Mouse (Mus musculus): ENCODE results near the gene Ssna1.

The Ssna1 gene

DNA sequence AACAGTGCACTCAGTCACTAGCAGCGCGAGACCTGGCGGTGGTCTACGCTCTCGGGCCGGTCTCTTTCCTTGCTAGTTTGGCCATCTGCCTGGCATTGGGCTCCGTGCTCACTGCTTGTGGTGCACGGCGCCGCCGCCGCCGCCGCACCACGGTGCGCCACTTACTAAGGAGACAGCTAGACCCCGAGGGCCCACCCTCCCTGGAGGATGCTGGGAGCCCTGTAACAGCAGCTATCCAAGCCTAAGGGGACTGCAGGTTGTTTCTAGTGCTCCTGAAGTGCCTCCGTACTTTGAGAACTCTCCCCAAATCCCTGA is 18.5 kb upstream of the Ssna1 start:
- in situ Hi-C loops (cut with MboI; ENCODE audit: unreplicated experiment in 2 of 2), result no loop called here

DNA sequence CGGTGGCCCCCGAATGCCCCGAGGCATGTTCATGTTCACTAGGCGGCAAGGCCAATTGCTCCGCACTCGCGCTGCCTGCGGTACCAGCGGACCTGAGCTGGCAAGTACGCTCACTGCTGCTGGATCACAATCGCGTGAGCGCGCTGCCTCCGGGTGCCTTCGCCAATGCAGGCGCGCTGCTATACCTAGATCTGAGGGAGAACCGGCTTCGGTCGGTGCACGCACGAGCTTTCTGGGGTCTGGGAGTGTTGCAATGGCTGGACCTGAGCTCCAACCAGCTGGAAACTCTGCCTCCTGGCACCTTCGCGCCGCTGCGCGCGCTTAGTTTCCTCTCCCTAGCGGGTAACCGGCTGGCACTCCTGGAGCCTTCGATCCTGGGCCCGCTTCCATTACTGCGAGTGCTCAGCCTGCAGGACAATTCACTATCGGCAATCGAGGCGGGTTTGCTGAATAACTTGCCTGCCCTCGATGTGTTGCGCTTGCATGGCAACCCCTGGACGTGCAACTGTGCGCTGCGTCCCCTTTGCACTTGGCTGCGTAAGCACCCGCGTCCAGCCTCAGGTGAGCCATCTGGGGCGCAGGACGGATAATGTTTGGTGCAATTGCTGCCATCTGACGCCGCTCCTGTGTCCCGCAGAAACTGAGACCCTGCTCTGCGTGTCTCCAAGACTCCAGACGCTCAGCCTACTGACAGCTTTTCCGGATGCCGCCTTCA is 18.0 kb upstream of the Ssna1 start:
- in situ Hi-C loops (cut with MboI; ENCODE audit: unreplicated experiment in 2 of 2), result no loop called here

DNA sequence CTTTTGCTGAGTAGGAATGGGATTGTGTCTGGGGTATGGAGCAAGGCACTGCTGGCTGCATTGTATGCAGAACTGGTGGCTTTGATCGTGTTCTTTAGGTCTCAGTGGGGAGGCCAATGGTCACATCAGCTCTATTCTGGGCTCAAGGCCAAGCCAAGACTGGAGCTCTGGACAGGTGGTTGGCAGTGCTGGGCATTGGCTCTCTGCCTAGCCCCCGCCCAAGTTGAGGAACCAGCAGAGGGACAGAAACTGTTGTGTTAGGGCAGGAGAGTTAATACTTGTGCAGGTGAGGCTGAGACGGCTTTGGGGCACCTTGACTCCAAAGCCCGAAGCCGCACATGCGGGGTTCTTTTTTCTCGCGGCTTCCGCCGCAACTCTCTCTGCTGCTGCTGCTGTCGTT is 17.4 kb upstream of the Ssna1 start, which contains the start of gene Lrrc26:
Lrrc26 (plus strand) TSS at position 265 of the 400 bp plus-strand sequence.
- in situ Hi-C loops (cut with MboI; ENCODE audit: unreplicated experiment in 2 of 2), result no loop called here

DNA sequence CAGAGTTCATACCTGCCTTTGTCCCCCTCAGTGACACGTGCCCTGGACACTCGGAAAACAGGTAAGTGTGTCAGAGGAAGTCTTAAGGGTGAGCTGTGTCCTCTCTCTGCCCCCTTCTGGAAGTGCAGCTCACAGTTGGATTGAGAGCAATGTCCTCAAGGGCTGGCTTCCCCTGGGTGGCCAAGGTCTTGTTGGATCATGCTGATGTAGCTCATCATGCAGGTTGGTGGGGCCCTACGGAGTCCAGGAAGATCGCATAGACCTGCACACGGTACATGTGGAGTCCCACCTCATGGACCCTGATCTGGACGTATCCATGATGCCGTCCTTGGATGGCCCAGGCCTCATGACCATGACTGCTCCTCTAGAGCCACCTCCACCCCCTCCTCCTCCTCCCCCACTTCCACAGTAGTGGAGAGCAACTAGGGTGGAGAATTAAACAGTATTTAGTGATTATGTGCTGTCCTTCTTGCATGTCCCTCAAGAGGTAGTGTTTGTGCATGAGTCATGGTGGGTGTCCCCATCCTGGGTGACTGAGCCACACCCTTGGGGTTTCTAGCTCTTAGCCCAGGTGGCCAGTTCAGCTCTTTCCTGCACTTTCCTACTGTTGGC is 16.6 kb upstream of the Ssna1 start:
- in situ Hi-C loops (cut with MboI; ENCODE audit: unreplicated experiment in 2 of 2), result no loop called here

DNA sequence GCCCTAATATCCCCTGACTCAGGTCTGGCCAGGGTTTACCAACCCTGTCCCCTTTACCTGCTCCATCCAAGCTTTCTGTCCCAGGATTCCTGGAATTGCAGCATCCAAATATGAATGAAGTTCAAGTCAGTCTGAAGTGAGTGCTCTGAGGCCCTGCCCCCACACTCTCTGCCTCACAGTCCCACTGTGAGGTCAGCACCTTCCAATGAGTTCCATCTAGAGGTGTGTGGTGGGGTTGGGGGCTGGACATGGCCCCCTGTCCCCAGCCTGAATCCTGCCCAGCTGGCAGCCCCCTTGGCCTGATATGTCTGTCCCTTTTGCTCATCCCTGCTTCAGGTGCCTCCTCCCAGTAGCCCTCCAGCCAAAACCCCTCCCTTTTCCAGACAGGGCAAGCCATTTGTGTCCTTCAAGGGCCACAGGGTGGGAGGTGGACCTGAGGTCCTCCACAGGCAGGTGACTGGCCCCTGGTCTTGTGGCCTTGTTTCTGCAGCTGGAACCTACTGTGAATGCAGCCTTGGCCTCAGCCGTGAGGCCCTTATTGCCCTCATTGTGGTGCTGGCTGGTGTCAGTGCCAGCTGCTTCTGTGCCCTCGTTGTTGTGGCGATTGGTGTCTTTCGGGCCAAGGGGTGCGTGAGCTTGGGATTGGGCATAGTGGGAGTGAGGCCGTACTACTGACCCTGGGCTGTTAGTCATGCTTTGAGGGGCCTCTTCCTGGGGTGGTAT is 15.8 kb upstream of the Ssna1 start, which contains the start of gene Tmem210:
Tmem210 (plus strand) TSS at position 219 of the 723 bp plus-strand sequence.
- in situ Hi-C loops (cut with MboI; ENCODE audit: unreplicated experiment in 2 of 2), result no loop called here

DNA sequence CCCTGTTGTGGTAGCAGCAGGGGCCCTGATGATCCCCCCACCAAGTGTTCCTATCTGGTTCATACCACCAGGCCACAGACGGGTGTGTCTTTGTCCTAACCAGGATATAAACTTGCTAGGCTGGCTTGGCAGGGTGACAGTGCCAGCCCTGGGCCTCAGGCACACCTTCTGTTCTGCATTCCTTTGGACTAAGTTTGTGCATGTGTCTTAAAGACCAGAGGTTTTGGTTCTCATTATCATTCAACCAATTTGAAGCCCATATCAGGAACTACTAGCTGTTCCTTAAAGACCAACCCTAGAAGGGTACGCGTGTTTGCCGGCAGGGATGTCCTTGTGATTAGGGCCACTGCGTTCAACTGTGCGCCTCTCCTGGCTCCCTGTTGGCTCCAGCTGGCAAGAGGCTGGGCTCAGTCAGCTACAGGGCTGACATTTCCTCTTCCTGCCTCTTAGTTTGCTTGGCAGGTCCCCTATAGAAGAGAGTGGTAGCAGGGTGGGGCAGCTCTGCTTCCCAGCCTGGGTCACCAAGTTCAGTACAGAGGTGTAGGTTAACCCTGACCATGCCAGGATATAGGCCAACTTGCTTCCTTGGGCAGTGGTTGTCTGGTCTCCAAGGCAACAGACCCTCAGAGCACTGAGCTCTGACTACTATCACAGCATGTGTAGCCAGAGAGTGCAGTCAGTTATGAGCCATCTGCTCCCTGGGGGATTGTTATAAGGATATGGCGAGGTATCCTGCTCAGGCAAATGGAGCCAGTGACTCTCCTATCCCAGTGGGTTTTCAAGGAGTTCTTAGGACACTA is 14.8 kb upstream of the Ssna1 start:
- in situ Hi-C loops (cut with MboI; ENCODE audit: unreplicated experiment in 2 of 2), result no loop called here

DNA sequence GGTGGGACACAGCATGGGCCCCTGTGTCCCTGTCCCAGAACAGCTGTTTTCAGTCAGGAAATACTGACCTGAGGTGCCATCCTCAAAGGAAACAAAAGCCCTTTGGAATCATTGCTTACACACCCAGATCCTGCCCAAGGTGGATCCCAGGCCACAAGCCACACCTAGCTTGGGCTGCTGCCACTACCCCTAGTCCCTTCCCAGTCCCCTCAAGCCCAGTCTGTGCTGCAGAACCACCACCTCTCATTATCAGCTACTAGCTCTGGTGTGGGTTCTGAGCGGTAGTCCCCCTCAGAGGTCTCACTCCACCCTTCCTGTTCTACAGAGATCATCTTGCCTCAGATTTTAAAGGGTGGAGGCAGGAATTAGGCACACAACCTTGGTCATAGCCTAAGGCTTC is 14.1 kb upstream of the Ssna1 start:
- in situ Hi-C loops (cut with MboI; ENCODE audit: unreplicated experiment in 2 of 2), result no loop called here

DNA sequence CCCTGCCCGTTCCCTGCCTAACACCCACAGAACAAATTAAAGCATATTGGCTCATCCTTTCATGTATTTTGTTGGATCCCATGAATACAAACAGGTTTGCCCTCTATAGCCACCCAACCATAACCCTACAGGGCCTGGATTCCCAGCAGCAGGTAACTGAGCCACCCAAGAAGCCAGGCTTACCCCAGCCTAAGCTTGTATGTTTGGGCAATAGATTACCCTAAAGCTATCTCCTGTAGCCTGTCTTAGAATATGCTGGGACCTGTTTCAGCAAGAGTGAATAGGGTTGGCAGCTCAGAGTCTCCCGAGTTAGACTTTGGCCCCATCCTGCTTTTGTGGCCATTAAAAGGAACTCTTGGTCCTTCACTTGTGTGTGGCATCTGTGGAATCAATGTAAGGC is 13.3 kb upstream of the Ssna1 start:
- in situ Hi-C loops (cut with MboI; ENCODE audit: unreplicated experiment in 2 of 2), result no loop called here

DNA sequence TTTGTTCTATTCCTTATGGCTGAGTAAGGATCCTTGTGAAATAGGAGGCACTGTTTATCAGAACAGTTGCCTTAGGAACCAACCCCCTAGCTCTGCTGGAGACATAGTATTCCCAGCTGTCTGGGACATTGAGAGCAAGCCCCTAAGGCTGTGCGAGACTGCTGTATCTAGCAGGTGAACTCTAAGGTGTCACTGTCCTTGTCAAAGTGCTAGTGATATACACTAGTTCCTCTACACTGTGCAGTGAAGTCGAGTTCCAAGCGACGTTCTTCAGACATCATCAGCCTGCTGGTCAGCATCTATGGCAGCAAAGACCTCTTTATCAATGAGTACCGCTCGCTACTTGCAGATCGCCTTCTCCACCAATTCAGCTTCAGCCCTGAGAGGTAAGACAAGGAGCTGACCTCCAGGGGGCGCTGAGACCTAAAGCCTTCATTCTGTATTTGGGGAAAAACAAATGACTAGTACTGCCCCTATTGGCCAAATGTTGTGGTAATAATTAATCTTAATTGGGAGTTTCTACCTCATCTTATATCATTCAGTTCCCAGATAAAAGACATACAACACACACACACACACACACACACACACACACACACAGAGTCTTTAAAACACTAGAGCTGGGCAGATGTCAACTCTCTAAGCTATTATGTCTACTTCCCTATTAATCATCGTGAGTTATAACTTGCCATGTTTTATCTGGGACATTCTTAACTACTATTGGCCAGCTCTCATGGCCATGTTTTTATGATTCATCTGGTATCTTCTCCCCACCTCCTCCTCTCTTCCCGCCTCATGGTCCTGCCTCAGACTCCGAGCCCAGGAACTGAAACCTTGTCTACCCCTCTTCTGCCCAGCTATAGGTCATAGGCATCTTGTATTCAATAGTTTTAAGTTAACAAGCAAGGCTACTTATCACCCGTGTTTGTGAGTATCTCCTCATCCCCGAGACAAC is 7.0 kb upstream of the Ssna1 start:
- in situ Hi-C loops (cut with MboI; ENCODE audit: unreplicated experiment in 2 of 2), result loop anchor here in 1 of 2 experiments (5.0 kb wide), 2 partner anchors 53 to 123 kb away; partner anchors contain the start of gene Man1b1

DNA sequence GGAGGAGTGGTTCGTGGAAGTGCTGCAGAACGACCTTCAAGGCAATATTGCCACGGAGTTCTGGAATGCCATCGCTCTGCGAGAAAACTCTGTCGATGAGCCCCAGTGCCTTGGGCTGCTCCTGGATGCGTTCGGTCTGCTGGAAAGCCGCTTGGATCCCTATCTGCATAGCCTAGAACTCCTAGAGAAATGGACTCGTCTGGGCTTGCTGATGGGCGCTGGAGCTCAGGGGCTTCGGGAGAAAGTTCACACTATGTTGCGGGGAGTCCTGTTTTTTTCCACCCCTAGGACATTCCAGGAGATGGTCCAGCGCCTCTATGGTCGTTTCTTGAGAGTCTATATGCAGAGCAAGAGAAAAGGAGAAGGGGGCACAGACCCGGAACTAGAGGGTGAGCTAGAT is 772 bp upstream of the Ssna1 start:
- in situ Hi-C loops (cut with MboI; ENCODE audit: unreplicated experiment in 2 of 2), result loop anchor here in 1 of 2 experiments (25.0 kb wide), 1 partner anchor 1639 kb away; the partner anchor contains the start of genes Med22, Rpl7a, Surf1 and Surf2

DNA sequence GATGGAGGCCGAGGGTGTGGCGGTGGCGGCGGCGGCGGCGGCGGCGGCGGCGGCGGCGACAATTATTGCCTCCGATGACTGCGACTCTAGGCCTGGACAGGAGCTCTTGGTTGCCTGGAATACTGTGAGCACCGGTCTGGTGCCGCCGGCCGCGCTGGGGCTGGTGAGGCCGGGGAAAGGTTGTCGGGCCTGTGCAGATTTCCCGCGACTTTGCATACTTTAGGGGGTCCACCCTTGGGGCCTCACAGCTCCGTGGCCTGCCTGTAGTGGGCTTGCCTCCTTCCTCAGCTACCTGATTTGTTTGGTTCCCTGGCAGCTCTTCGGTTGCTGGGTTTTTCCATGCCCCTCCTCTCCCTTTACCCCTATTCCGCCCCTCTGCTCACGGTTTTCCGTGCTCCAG is 277 bp upstream of the Ssna1 start:
- in situ Hi-C loops (cut with MboI; ENCODE audit: unreplicated experiment in 2 of 2), result loop anchor here in 1 of 2 experiments (25.0 kb wide), 1 partner anchor 1640 kb away; the partner anchor contains the start of genes Med22, Rpl7a, Surf1 and Surf2

DNA sequence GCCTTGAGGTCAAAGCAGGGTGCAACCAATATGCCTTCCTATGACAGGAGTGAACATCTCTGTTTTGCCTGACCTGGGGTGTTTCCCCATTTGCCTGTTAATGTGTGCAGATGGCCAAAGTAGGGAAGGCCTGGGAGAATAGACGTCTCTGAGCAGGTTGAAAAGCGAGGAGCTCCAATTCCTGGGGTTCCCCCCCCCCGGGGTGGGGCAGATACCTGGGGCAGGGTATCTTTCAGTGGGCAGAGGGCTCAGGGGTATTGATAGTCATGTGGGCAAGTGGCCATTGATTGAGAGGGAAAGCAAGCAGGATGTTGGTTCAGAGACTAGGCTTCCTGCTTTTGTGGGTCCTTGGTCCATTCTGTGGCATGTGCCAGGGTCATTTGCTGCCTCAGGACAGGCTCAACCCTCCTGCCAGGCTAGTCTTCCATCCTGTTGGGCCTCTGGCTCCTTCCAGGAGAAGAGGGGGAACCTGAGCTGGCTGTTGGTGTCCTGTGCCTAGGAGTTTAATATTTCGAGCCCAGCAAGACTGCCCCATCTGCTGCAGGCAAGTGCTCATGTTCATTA is 4.4 kb downstream of the Ssna1 start:
- in situ Hi-C loops (cut with MboI; ENCODE audit: unreplicated experiment in 2 of 2), result loop anchor here in 1 of 2 experiments (25.0 kb wide), 1 partner anchor 1644 kb away; the partner anchor contains the start of genes Med22, Rpl7a, Surf1 and Surf2

DNA sequence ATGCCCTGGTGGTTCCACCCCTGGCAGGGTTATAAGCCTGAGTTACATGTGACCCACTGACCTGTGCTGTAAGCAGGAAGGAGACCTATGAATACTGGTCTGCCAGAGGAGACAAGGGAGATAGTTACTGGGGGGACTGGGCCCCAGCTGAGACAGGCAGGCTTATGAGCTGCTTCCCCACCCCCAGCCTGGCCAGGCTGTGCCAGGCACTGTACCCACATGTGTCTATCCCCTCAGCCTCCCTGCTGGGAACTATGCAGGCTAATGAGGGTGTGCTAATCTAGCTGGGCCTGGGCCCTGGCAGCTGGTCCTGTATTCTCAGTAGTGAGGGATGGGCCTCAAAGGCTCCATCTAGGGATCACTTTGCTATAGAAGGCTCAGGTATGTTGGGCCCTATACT is 5.0 kb downstream of the Ssna1 start:
- in situ Hi-C loops (cut with MboI; ENCODE audit: unreplicated experiment in 2 of 2), result loop anchor here in 1 of 2 experiments (25.0 kb wide), 1 partner anchor 1645 kb away; the partner anchor contains the start of genes Med22, Rpl7a, Surf1 and Surf2

DNA sequence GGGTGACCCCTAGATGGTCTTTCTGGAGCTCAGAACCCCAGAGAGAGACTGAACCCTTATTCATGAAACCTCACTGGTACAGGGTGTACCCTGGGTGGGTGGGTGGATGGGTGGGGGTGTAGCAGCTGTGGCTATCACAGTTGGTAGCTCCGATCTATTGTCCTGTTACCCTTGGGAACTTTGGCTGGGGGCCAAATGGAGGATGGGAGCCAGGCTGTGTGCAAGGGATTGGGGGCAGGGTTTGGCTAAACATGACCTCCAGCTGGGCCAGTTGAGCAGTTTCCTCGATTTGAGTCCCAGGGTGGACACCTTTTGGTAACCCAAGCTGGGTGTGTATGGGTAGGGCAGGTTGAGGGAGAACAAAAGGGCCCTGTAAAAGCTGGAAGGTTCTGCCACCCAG is 5.5 kb downstream of the Ssna1 start:
- in situ Hi-C loops (cut with MboI; ENCODE audit: unreplicated experiment in 2 of 2), result loop anchor here in 1 of 2 experiments (25.0 kb wide), 1 partner anchor 1646 kb away; the partner anchor contains the start of genes Med22, Rpl7a, Surf1 and Surf2

DNA sequence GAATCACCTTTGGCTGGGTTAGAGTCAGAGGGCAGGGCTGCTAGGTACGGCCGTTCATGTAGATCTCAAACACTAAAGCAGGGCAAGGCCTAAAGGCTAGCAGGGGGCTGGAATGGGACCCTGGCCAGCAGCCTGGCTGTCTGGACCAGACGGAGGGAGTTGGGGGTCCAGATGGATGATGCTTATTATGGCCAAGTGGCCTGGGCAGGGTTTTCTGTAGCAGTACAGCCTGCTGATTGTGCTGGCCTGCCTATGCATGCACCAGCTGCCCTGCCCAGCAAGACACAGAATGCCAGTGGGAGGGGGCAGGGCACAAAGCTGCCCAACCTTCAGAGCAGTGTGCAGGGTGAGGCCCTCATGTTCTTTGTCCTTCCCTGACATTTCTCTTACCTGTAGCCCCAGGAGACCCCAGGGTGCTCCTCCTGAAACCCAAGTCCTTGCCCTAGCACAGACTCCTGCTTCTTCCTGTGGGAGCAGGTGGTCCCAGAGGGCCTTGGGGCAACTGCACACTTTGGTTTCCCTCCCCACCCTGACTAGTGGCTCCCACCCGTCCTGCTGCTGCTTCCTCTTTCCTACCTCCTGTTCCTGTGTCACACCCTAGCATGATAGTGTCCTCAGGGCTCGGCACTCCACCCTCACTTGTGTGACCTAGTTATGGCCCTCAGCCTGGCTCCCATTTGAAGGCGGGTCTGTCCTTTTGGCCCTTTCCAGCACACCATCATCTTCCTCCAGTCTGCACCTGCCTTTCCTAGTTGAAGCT is 6.2 kb downstream of the Ssna1 start:
- in situ Hi-C loops (cut with MboI; ENCODE audit: unreplicated experiment in 2 of 2), result loop anchor here in 1 of 2 experiments (25.0 kb wide), 1 partner anchor 1646 kb away; the partner anchor contains the start of genes Med22, Rpl7a, Surf1 and Surf2

DNA sequence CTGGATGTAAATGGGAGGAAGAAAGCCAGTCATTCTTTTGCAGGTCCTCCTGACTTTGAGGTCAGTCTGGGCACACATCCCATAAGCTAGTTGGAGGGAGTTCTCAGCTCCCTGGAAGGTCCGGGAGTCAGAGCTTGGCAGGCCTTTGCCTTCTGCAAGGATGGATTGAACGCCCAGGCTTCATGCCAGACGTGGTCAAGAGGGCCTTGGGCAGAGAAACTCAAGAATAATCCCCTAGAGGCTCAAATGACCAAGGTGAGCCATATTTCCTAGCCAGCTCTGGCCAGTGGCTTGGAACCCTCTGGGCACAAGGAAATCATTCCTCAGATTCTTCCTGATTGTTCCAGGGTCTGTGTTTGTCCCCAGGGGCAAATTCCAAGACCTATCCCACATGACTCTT is 7.4 kb downstream of the Ssna1 start:
- in situ Hi-C loops (cut with MboI; ENCODE audit: unreplicated experiment in 2 of 2), result loop anchor here in 1 of 2 experiments (25.0 kb wide), 1 partner anchor 1647 kb away; the partner anchor contains the start of genes Med22, Rpl7a, Surf1 and Surf2

DNA sequence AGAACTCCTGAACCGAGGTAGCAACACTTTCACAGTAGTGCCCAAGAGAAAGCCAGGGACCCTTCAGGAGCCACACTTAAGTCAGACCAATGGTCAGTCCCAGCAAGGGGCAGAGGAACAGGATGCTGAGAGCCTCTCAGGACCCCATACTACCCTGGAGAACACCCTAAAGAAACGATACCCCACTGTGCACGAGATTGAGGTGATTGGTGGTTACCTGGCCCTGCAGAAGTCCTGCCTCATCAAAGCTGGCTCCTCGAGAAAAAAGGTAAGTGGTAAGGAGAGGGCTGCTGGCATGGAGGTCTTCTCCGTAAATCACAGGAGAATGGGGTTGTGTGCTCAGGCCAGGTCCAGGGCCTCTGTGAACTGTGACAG is 8.0 kb downstream of the Ssna1 start:
- in situ Hi-C loops (cut with MboI; ENCODE audit: unreplicated experiment in 2 of 2), result loop anchor here in 1 of 2 experiments (25.0 kb wide), 1 partner anchor 1648 kb away; the partner anchor contains the start of genes Med22, Rpl7a, Surf1 and Surf2

All from v-Abl transformed pro-B cells (cell line).